Mouse (Mus musculus) lung, embryonic 14.5 days (tissue): ENCODE measurements around the gene Ifi27l2a. TPM values are rescaled to one million over a fixed set of nuclear protein-coding genes. Genes with fewer than 3 reads are reported as not detected.
"Not testable (repeated sequence)": the region's sequence is repeated elsewhere in the genome, so short reads cannot be mapped to it uniquely, and the experiment has no call there.

Experiments used
- ATAC-seq: fragments of 200-750 bp; cut with Nextera tagmentation; 2 replicates; pipeline ENCODE4 v1.8.0; 2017; ENCODE audit warnings: mild to moderate bottlenecking, moderate TSS enrichment, moderate library complexity; ENCODE audit not compliant: insufficient read depth
- DNase-seq: peaks from one replicate; pipeline ENCODE4 v3.0.0-alpha.2; 2015
- H3K27ac ChIP-seq: fragments of 300-500 bp; sonication (generic); 2 replicates; pipeline ENCODE4 v1.5.1; 2014; ENCODE audit warnings: low read depth, mild to moderate bottlenecking, moderate library complexity
- H3K27me3 ChIP-seq: fragments of 300-500 bp; sonication (generic); 2 replicates; pipeline ENCODE4 v1.6.1; 2014; ENCODE audit warnings: low read length, control low read depth; ENCODE audit not compliant: insufficient read depth
- H3K36me3 ChIP-seq: fragments of 300-500 bp; sonication (generic); 2 replicates; pipeline ENCODE4 v1.6.1; 2014; ENCODE audit warnings: control low read depth; ENCODE audit not compliant: insufficient read depth
- H3K4me1 ChIP-seq: fragments of 300-500 bp; sonication (generic); 2 replicates; pipeline ENCODE4 v1.6.1; 2014; ENCODE audit warnings: antibody characterized with exemption, control low read depth; ENCODE audit not compliant: insufficient read depth
- H3K4me2 ChIP-seq: fragments of 300-500 bp; sonication (generic); 2 replicates; pipeline ENCODE4 v1.6.1; 2014; ENCODE audit warnings: mild to moderate bottlenecking
- H3K4me3 ChIP-seq: fragments of 300-500 bp; sonication (generic); 2 replicates; pipeline ENCODE4 v1.5.1; 2014; ENCODE audit warnings: low read depth, low read length
- H3K9ac ChIP-seq: fragments of 300-500 bp; sonication (generic); 2 replicates; pipeline ENCODE4 v1.6.1; 2014
- H3K9me3 ChIP-seq: fragments of 300-500 bp; sonication (generic); 2 replicates; pipeline ENCODE4 v1.6.1; 2016; ENCODE audit warnings: low read depth, low read length, control low read depth
- CTCF ChIP-seq: IDR thresholded peaks from 2 replicates; pipeline ENCODE4 v1.5.1; 2016; ENCODE audit warnings: antibody characterized with exemption, low read depth
- WGBS: fragments of 180-500 bp; shearing (Covaris S2); extraction: QIAGEN DNeasy Blood & Tissue Kit; methylation state at CpG from one replicate; pipeline ENCODE4 v1.1.7; 2014; 5-methylcytosine and 5-hydroxymethylcytosine counted together
- polyA plus RNA-seq: library from polyadenylated mRNA; unstranded; fragments of >200 nt; fragmentation: Nextera tagmentation; extraction: Ambion mirVana; gene quantifications from 2 replicates; pipeline ENCODE4 v1.2.1, GENCODE M21; 2014

The Ifi27l2a gene
- 10.4 and 11.3 TPM in 2 replicates for polyA plus RNA-seq

DNA sequence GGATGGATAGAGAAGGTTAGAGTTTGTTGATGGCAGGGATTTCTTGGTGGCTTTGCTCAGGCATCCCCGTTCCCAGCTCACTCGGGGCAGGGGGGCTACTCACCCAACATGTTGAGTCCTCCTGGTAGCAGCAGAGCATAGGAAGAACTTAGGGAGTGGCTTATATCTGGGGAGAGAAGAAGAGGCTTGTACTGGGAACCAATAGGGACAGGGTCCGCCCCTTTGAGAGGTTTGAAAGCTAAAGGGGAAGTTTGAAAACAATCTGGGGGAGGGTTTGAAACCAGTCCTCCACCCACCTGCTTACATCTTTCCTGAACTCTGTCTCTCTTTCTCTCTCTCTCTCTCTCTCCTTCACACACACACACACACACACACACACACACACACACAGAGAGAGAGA lies at the start of gene Ifi27l2a:
TSS of gene Ifi27l2a (minus strand) at position 157 of the 400 bp plus-strand sequence.
- H3K4me2 ChIP-seq: no peak within 1 kb of the TSS
- H3K9ac ChIP-seq: no peak within 1 kb of the TSS
- no peak within 1 kb of the TSS for H3K4me3 ChIP-seq
- WGBS: 44% methylated on average over 3 of the region's 3 CpGs
- DNase-seq (no peak), ATAC-seq (no peak)
- no peaks in the 10 kb centered on the region for H3K9me3 ChIP-seq
- H3K27ac ChIP-seq: no peak within 1 kb of the TSS
- H3K27me3 ChIP-seq: no peaks in the 10 kb centered on the region
- H3K4me1 ChIP-seq: no peaks in the 10 kb centered on the region
- no peak for TF ChIP-seq CTCF
- no peaks in the 10 kb centered on the region for H3K36me3 ChIP-seq

- ATAC-seq: peak; percentile 75; the same call in 1 of the 2 replicates
- no peaks in the 10 kb centered on the region for H3K27me3 ChIP-seq
- no peaks in the 10 kb centered on the region for H3K9me3 ChIP-seq
- peak; percentile 86 for DNase-seq
- H3K4me1 ChIP-seq: no peaks in the 10 kb centered on the region
- H3K4me3 ChIP-seq: no peak overlapping the region
- no peak overlapping the region for H3K27ac ChIP-seq
- peak; percentile 93 for TF ChIP-seq CTCF
- H3K9ac ChIP-seq: no peak overlapping the region
- no peaks in the 10 kb centered on the region for H3K36me3 ChIP-seq
- 35% methylated on average over 5 of the region's 5 CpGs for WGBS
- no peak overlapping the region for H3K4me2 ChIP-seq
Observed at GRCm38 (mm10) chr12:103492767-103493166, 49.3 kb upstream of the Ifi27l2a start.

DNA sequence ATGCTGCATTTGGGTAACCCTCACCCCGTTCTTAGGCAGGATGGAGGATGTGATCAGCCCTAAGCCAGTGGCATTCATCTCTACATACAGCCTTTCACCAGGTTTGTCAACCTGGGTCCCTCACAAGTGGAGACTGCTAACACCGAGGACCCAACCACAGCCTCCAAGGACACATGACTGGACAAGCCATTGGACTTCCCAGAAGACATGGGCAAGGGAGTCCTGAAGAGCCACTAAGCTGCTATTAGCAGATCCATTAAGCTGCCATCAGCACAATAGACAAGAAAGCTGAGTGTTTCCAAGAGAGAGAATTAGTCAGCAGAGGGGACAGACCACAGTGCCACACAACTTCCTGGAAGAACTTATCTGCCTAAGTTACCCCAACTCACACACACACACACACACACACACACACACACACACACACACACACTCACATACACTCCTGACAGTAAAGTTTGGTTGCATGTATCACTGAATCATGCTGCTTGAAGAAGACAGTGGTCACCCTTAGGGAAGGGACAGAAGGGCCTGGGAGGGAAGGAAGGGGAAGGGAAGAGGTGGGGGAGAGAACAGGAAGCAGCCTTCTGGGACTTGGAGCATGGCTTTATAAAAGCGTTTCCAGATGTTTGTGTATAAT lies 47.7 kb upstream of the Ifi27l2a start:
- DNase-seq (peak; percentile 10), ATAC-seq (no peak)
- Histone ChIP-seq H3K27me3 (no peaks in the 10 kb centered on the region), H3K4me1 (no peaks in the 10 kb centered on the region), H3K4me2 (no peak overlapping the region), H3K27ac (no peak overlapping the region), H3K9me3 (no peaks in the 10 kb centered on the region), H3K9ac (no peak overlapping the region), H3K36me3 (no peaks in the 10 kb centered on the region), H3K4me3 (no peak overlapping the region)
- TF ChIP-seq CTCF: no peak
- 63% methylated on average over 3 of the region's 3 CpGs for WGBS

- H3K4me1 ChIP-seq: no peaks in the 10 kb centered on the region
- H3K9ac ChIP-seq: no peak overlapping the region
- H3K27me3 ChIP-seq: no peaks in the 10 kb centered on the region
- no peaks in the 10 kb centered on the region for H3K36me3 ChIP-seq
- ATAC-seq (no peak), DNase-seq (no peak)
- no peak overlapping the region for H3K4me2 ChIP-seq
- H3K9me3 ChIP-seq: no peaks in the 10 kb centered on the region
- no peak overlapping the region for H3K4me3 ChIP-seq
- no peak for TF ChIP-seq CTCF
- no peak overlapping the region for H3K27ac ChIP-seq
- WGBS: 66% methylated on average over 2 of the region's 2 CpGs
Observed at GRCm38 (mm10) chr12:103487750-103488149, 44.3 kb upstream of the Ifi27l2a start.

DNA sequence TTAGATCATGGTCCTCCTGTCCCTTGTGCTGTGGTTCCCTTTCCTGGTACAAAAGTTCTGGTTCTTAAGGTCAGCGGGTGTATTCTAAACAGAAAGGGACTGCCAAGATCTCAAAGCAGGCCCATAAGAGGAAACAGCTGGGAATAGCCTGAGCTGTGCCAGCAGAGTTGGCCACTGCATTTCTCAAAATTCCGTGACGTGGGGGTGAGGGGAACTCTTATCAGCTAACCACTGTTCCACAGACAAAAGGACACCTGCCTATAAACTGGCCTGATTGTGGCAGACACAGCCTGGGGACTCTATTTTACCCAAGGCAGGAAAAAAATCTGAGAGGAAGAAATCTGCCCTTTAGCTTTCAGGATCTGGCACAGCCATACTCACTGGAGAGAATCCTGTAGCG lies 43.8 kb upstream of the Ifi27l2a start:
- Histone ChIP-seq H3K27me3 (no peaks in the 10 kb centered on the region), H3K4me1 (no peaks in the 10 kb centered on the region), H3K4me2 (no peak overlapping the region), H3K9me3 (no peaks in the 10 kb centered on the region), H3K36me3 (no peaks in the 10 kb centered on the region), H3K4me3 (no peak overlapping the region), H3K27ac (no peak overlapping the region), H3K9ac (no peak overlapping the region)
- no peak for TF ChIP-seq CTCF
- DNase-seq (no peak), ATAC-seq (no peak)
- WGBS: 46% methylated on average over 4 of the region's 4 CpGs

GRCm38 (mm10) chr12:103486726-103487125 lies 43.2 kb upstream of the Ifi27l2a start:
- DNase-seq (no peak), ATAC-seq (no peak)
- 81% methylated on average over 1 of the region's 1 CpGs for WGBS
- Histone ChIP-seq H3K4me2 (no peak overlapping the region), H3K9me3 (no peaks in the 10 kb centered on the region), H3K36me3 (no peaks in the 10 kb centered on the region), H3K27me3 (no peaks in the 10 kb centered on the region), H3K4me3 (no peak overlapping the region), H3K4me1 (no peaks in the 10 kb centered on the region), H3K27ac (no peak overlapping the region), H3K9ac (no peak overlapping the region)
- no peak for TF ChIP-seq CTCF

- H3K27ac ChIP-seq, H3K4me2 ChIP-seq, H3K9ac ChIP-seq, ATAC-seq, H3K27me3 ChIP-seq, H3K4me3 ChIP-seq, H3K36me3 ChIP-seq, DNase-seq, H3K9me3 ChIP-seq, H3K4me1 ChIP-seq: not testable (repeated sequence)
- WGBS: 56% methylated on average over 9 of the region's 9 CpGs
Observed at GRCm38 (mm10) chr12:103484200-103484972, 40.9 kb upstream of the Ifi27l2a start.
